Mouse (Mus musculus): ENCODE results near the gene Hoxa11.

- TF ChIP-seq CTCF (IDR thresholded peaks at IDR 0.05; ENCODE audit: borderline replicate concordance, control insufficient read depth, extremely low read depth, insufficient read depth, low read length, poor library complexity) = no peak
- TF ChIP-seq POLR2A (IDR thresholded peaks at IDR 0.05; ENCODE audit: control insufficient read depth, extremely low read depth, insufficient read depth, low read length, poor library complexity) = no peak
These were observed 21.0 kb upstream of the Hoxa11 start for GRCm38 (mm10) chr6:52266666-52266985.

Data from thymus, adult 2 months (tissue).